Mouse (Mus musculus) lung, embryonic 16.5 days (tissue): ENCODE results near the gene Ppp1r27. TPM values are rescaled to one million over a fixed set of nuclear protein-coding genes. Genes with fewer than 3 reads are reported as not detected.
A peak's percentile ranks its signal among the peaks of the same experiment; 100 is the strongest.

Experiments
- ATAC-seq: fragments of 200-750 bp; cut with Nextera tagmentation; 2 replicates; pipeline ENCODE4 v1.8.0; 2017; ENCODE audit warnings: low read depth, mild to moderate bottlenecking, moderate library complexity
- H3K27ac ChIP-seq: fragments of 300-500 bp; sonication (generic); 2 replicates; pipeline ENCODE4 v1.5.1; 2014; ENCODE audit warnings: mild to moderate bottlenecking, control low read depth, low read length
- H3K27me3 ChIP-seq: fragments of 300-500 bp; sonication (generic); 2 replicates; pipeline ENCODE4 v1.6.1; 2014; ENCODE audit warnings: low read depth, low read length, mixed read lengths; ENCODE audit not compliant: control insufficient read depth, insufficient read depth
- H3K36me3 ChIP-seq: fragments of 300-500 bp; sonication (generic); 2 replicates; pipeline ENCODE4 v1.6.1; 2014; ENCODE audit warnings: low read length; ENCODE audit not compliant: control insufficient read depth, insufficient read depth
- H3K4me1 ChIP-seq: fragments of 300-500 bp; sonication (generic); replicated peaks from 2 replicates; pipeline ENCODE4 v1.6.1; 2014; ENCODE audit warnings: low read length, mixed read lengths; ENCODE audit not compliant: control insufficient read depth, insufficient read depth
- H3K4me2 ChIP-seq: fragments of 300-500 bp; sonication (generic); 2 replicates; pipeline ENCODE4 v1.6.1; 2014; ENCODE audit warnings: low read depth, low read length, control low read depth
- H3K4me3 ChIP-seq: fragments of 300-500 bp; sonication (generic); 2 replicates; pipeline ENCODE4 v1.5.1; 2014; ENCODE audit warnings: mild to moderate bottlenecking, low read length, control low read depth
- H3K9ac ChIP-seq: fragments of 300-500 bp; sonication (generic); 2 replicates; pipeline ENCODE4 v1.6.1; 2014; ENCODE audit warnings: low read length, control low read depth
- H3K9me3 ChIP-seq: fragments of 300-500 bp; sonication (generic); 2 replicates; pipeline ENCODE4 v1.6.1; 2016; ENCODE audit warnings: low read length; ENCODE audit not compliant: control insufficient read depth
- WGBS: fragments of 180-500 bp; shearing (Covaris S2); extraction: QIAGEN DNeasy Blood & Tissue Kit; methylation state at CpG from one replicate; pipeline ENCODE4 v1.1.7; 2014; 5-methylcytosine and 5-hydroxymethylcytosine counted together
- polyA plus RNA-seq: library from polyadenylated mRNA; unstranded; fragments of >200 nt; fragmentation: Nextera tagmentation; extraction: Ambion mirVana; gene quantifications from 2 replicates; pipeline ENCODE4 v1.2.1, GENCODE M21; 2015

Ppp1r27 gene
- polyA plus RNA-seq, 1 experiment from 2014 or later, result 0.95 TPM

GRCm38 (mm10) chr11:120582268-120582981 lies 31.5 kb upstream of the Ppp1r27 start:
- ATAC-seq, result no peak
- Histone ChIP-seq H3K9ac (peak overlapping the region; percentile 94), H3K36me3 (peaks cover 38% of the 10 kb centered on the region), H3K4me2 (peak overlapping the region; percentile 92), H3K9me3 (peaks cover 5% of the 10 kb centered on the region), H3K4me1 (peaks cover 20% of the 10 kb centered on the region), H3K4me3 (peak overlapping the region; percentile 91), H3K27ac (peak overlapping the region; percentile 94), H3K27me3 (no peaks in the 10 kb centered on the region)
- WGBS, result 75% methylated on average over 8 of the region's 8 CpGs

GRCm38 (mm10) chr11:120581490-120582267 lies 30.7 kb upstream of the Ppp1r27 start, which contains the start of gene Arhgdia:
Gene Arhgdia (minus strand): TSS chr11:120581624.
- Histone ChIP-seq H3K4me2 (peak within 1 kb of the TSS; percentile 92), H3K4me3 (peak within 1 kb of the TSS; percentile 91), H3K27me3 (no peaks in the 10 kb centered on the region), H3K9me3 (peaks cover 5% of the 10 kb centered on the region), H3K36me3 (peaks cover 40% of the 10 kb centered on the region), H3K9ac (peak within 1 kb of the TSS; percentile 94), H3K4me1 (peaks cover 20% of the 10 kb centered on the region), H3K27ac (peak within 1 kb of the TSS; percentile 94)
- ATAC-seq, result peak; percentile 77
- WGBS, result 6% methylated on average over 63 of the region's 75 CpGs

GRCm38 (mm10) chr11:120580871-120581331 lies 30.0 kb upstream of the Ppp1r27 start:
- Histone ChIP-seq H3K4me2 (peak overlapping the region; percentile 74), H3K4me1 (peaks cover 20% of the 10 kb centered on the region), H3K4me3 (peak overlapping the region; percentile 91), H3K27ac (peak overlapping the region; percentile 94), H3K9me3 (peaks cover 5% of the 10 kb centered on the region), H3K36me3 (peaks cover 36% of the 10 kb centered on the region), H3K27me3 (no peaks in the 10 kb centered on the region), H3K9ac (peak overlapping the region; percentile 94)
- under 1% methylated on average over 31 of the region's 44 CpGs for WGBS
- ATAC-seq, result peak; percentile 56

- peaks cover 30% of the 10 kb centered on the region for H3K36me3 ChIP-seq
- H3K4me1 ChIP-seq, result peaks cover 20% of the 10 kb centered on the region
- H3K4me3 ChIP-seq, result peak overlapping the region; percentile 91
- H3K27ac ChIP-seq, result peak overlapping the region; percentile 94
- peak overlapping the region; percentile 74 for H3K4me2 ChIP-seq
- peaks cover 5% of the 10 kb centered on the region for H3K9me3 ChIP-seq
- ATAC-seq, result no peak
- no peaks in the 10 kb centered on the region for H3K27me3 ChIP-seq
- H3K9ac ChIP-seq, result peak overlapping the region; percentile 94
- WGBS, result 39% methylated on average over 7 of the region's 7 CpGs
These were observed 29.3 kb upstream of the Ppp1r27 start for GRCm38 (mm10) chr11:120580190-120580589.

GRCm38 (mm10) chr11:120579316-120580107 lies 28.6 kb upstream of the Ppp1r27 start:
- Histone ChIP-seq H3K4me1 (peaks cover 22% of the 10 kb centered on the region), H3K9ac (peak overlapping the region; percentile 94), H3K36me3 (peaks cover 29% of the 10 kb centered on the region), H3K4me3 (peak overlapping the region; percentile 91), H3K4me2 (peak overlapping the region; percentile 74), H3K27ac (peak overlapping the region; percentile 94), H3K9me3 (peaks cover 5% of the 10 kb centered on the region), H3K27me3 (no peaks in the 10 kb centered on the region)
- 44% methylated on average over 15 of the region's 15 CpGs for WGBS
- ATAC-seq, result 0 out of 2 replicates have a peak, but pooled peaks have one; percentile 5

- no peak overlapping the region for H3K9ac ChIP-seq
- H3K36me3 ChIP-seq, result peaks cover 25% of the 10 kb centered on the region
- H3K27me3 ChIP-seq, result no peaks in the 10 kb centered on the region
- ATAC-seq, result no peak
- H3K4me1 ChIP-seq, result peaks cover 26% of the 10 kb centered on the region
- no peak overlapping the region for H3K27ac ChIP-seq
- H3K4me2 ChIP-seq, result no peak overlapping the region
- 75% methylated on average over 11 of the region's 11 CpGs for WGBS
- H3K9me3 ChIP-seq, result peaks cover 1% of the 10 kb centered on the region
- no peak overlapping the region for H3K4me3 ChIP-seq
These were observed 27.8 kb upstream of the Ppp1r27 start for GRCm38 (mm10) chr11:120578694-120579243.

GRCm38 (mm10) chr11:120578024-120578693 lies 27.2 kb upstream of the Ppp1r27 start:
- Histone ChIP-seq H3K4me1 (peaks cover 26% of the 10 kb centered on the region), H3K27ac (no peak overlapping the region), H3K36me3 (peaks cover 24% of the 10 kb centered on the region), H3K4me3 (no peak overlapping the region), H3K9ac (no peak overlapping the region), H3K9me3 (no peaks in the 10 kb centered on the region), H3K4me2 (no peak overlapping the region), H3K27me3 (no peaks in the 10 kb centered on the region)
- ATAC-seq, result no peak
- WGBS, result 79% methylated on average over 10 of the region's 10 CpGs

- 85% methylated on average over 7 of the region's 7 CpGs for WGBS
- Histone ChIP-seq H3K9me3 (no peaks in the 10 kb centered on the region), H3K27ac (no peak overlapping the region), H3K4me3 (no peak overlapping the region), H3K9ac (no peak overlapping the region), H3K36me3 (peaks cover 24% of the 10 kb centered on the region), H3K27me3 (no peaks in the 10 kb centered on the region), H3K4me2 (no peak overlapping the region), H3K4me1 (peaks cover 26% of the 10 kb centered on the region)
- no peak for ATAC-seq
These were observed 26.5 kb upstream of the Ppp1r27 start for GRCm38 (mm10) chr11:120577211-120578023.
